Mouse (Mus musculus) G1E (cell line): ENCODE data around the gene Ssh2.

Experiments
- CTCF ChIP-seq: IDR thresholded peaks from 2 replicates; pipeline ENCODE4 v1.5.1; 2012; ENCODE audit warnings: low read depth, low read length, inconsistent platforms, mixed read lengths
- POLR2AphosphoS5 ChIP-seq: IDR thresholded peaks from 2 replicates; pipeline ENCODE4 v1.6.1; 2012; ENCODE audit warnings: low read depth, low read length, inconsistent platforms; ENCODE audit not compliant: insufficient replicate concordance

DNA sequence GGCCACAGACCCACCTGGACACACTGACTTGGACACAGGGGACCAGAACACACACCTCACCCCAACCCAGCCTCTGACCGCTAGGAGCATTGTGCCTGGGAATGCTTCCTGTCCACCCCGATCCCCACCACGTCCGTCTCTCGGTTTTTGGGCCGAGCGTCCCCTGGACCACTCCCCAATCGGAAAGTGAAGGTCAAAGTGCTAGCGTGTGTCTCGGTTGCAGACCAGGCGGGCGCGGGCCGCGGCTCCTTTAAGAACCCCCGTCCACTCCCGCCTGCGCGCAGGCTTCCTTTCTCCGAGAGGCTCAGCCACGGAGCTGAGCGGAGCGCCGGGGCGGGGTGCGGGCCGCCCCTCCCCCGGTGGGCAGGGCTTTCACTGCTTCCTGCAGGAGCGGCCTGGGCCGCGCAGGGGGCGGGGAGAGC, 276.8 kb downstream of the Ssh2 start:
- TF ChIP-seq CTCF (no peak), POLR2AphosphoS5 (no peak)
